Mouse (Mus musculus) kidney, embryonic 16.5 days (tissue): Measurements from ENCODE around the gene Pof1b. TPM values are rescaled to one million over a fixed set of nuclear protein-coding genes. Genes with fewer than 3 reads are reported as not detected.

Source experiments
- ATAC-seq: fragments of 200-750 bp; cut with Nextera tagmentation; 2 replicates; pipeline ENCODE4 v1.8.0; 2017; ENCODE audit warnings: moderate TSS enrichment; ENCODE audit not compliant: low FRiP score, low TSS enrichment
- H3K27ac ChIP-seq: fragments of 300-500 bp; sonication (generic); 2 replicates; pipeline ENCODE4 v1.5.1; 2014; ENCODE audit warnings: low read length
- H3K27me3 ChIP-seq: fragments of 300-500 bp; sonication (generic); 2 replicates; pipeline ENCODE4 v1.6.1; 2014; ENCODE audit warnings: low read length, control low read depth, mixed read lengths; ENCODE audit not compliant: insufficient read depth
- H3K36me3 ChIP-seq: fragments of 300-500 bp; sonication (generic); 2 replicates; pipeline ENCODE4 v1.6.1; 2014; ENCODE audit warnings: low read length, control low read depth, mixed read lengths; ENCODE audit not compliant: insufficient read depth
- H3K4me1 ChIP-seq: fragments of 300-500 bp; sonication (generic); 2 replicates; pipeline ENCODE4 v1.6.1; 2014; ENCODE audit warnings: low read length, control low read depth, mixed read lengths; ENCODE audit not compliant: insufficient read depth
- H3K4me2 ChIP-seq: fragments of 300-500 bp; sonication (generic); replicated peaks from 2 replicates; pipeline ENCODE4 v1.6.1; 2014; ENCODE audit warnings: low read depth, low read length
- H3K4me3 ChIP-seq: fragments of 300-500 bp; sonication (generic); 2 replicates; pipeline ENCODE4 v1.5.1; 2014; ENCODE audit warnings: mild to moderate bottlenecking, low read length
- H3K9ac ChIP-seq: fragments of 300-500 bp; sonication (generic); replicated peaks from 2 replicates; pipeline ENCODE4 v1.6.1; 2014; ENCODE audit warnings: low read length
- H3K9me3 ChIP-seq: fragments of 300-500 bp; sonication (generic); 2 replicates; pipeline ENCODE4 v1.6.1; 2016; ENCODE audit warnings: low read length, control low read depth
- WGBS: fragments of 180-500 bp; shearing (Covaris S2); extraction: QIAGEN DNeasy Blood & Tissue Kit; methylation state at CpG from one replicate; pipeline ENCODE4 v1.1.7; 2014; 5-methylcytosine and 5-hydroxymethylcytosine counted together
- polyA plus RNA-seq: library from polyadenylated mRNA; unstranded; fragments of >200 nt; fragmentation: Nextera tagmentation; extraction: Ambion mirVana; gene quantifications from 2 replicates; pipeline ENCODE4 v1.2.1, GENCODE M21; 2015

The Pof1b gene
- 0.61 and 0.62 TPM in 2 replicates for polyA plus RNA-seq

- H3K4me1 ChIP-seq: no peaks in the 10 kb centered on the region
- no peak within 1 kb of the TSS for H3K4me3 ChIP-seq
- 61% methylated on average over 5 of the region's 5 CpGs for WGBS
- H3K4me2 ChIP-seq: no peak within 1 kb of the TSS
- H3K27ac ChIP-seq: no peak within 1 kb of the TSS
- H3K9ac ChIP-seq: no peak within 1 kb of the TSS
- no peaks in the 10 kb centered on the region for H3K27me3 ChIP-seq
- H3K9me3 ChIP-seq: no peaks in the 10 kb centered on the region
- ATAC-seq: no peak
- no peaks in the 10 kb centered on the region for H3K36me3 ChIP-seq
Observed at GRCm38 (mm10) chrX:112698508-112698907, at the start of gene Pof1b. Gene Pof1b (minus strand): TSS chrX:112698651.

- no peak overlapping the region for H3K4me3 ChIP-seq
- H3K27me3 ChIP-seq: no peaks in the 10 kb centered on the region
- no peaks in the 10 kb centered on the region for H3K36me3 ChIP-seq
- no peak overlapping the region for H3K4me2 ChIP-seq
- H3K4me1 ChIP-seq: no peaks in the 10 kb centered on the region
- no peak for ATAC-seq
- no peak overlapping the region for H3K9ac ChIP-seq
- no peaks in the 10 kb centered on the region for H3K9me3 ChIP-seq
- no peak overlapping the region for H3K27ac ChIP-seq
Observed at GRCm38 (mm10) chrX:112716587-112716986, 18.1 kb upstream of the Pof1b start.

- no peak for ATAC-seq
- 54% methylated on average over 1 of the region's 1 CpGs for WGBS
- H3K27me3 ChIP-seq: no peaks in the 10 kb centered on the region
Observed at GRCm38 (mm10) chrX:112694392-112694791, 4.1 kb downstream of the Pof1b start.

GRCm38 (mm10) chrX:112680605-112681004 lies 17.8 kb downstream of the Pof1b start:
- Histone ChIP-seq H3K4me1 (no peaks in the 10 kb centered on the region), H3K4me3 (no peak overlapping the region), H3K4me2 (no peak overlapping the region), H3K27ac (no peak overlapping the region), H3K9ac (no peak overlapping the region), H3K36me3 (no peaks in the 10 kb centered on the region), H3K9me3 (no peaks in the 10 kb centered on the region), H3K27me3 (no peaks in the 10 kb centered on the region)
- WGBS: 82% methylated on average over 5 of the region's 5 CpGs
- ATAC-seq: no peak

More at GRCm38 (mm10) chrX:112694392-112694791, 4.1 kb downstream of the Pof1b start:
- Histone ChIP-seq H3K27ac (no peak overlapping the region), H3K4me3 (no peak overlapping the region), H3K9me3 (no peaks in the 10 kb centered on the region), H3K9ac (no peak overlapping the region), H3K4me2 (no peak overlapping the region), H3K4me1 (no peaks in the 10 kb centered on the region), H3K36me3 (no peaks in the 10 kb centered on the region)

GRCm38 (mm10) chrX:112675525-112675924 lies 22.9 kb downstream of the Pof1b start:
- no peaks in the 10 kb centered on the region for H3K4me1 ChIP-seq
- no peak overlapping the region for H3K9ac ChIP-seq
- WGBS: 39% methylated on average over 1 of the region's 1 CpGs
- H3K9me3 ChIP-seq: no peaks in the 10 kb centered on the region
- no peak overlapping the region for H3K4me3 ChIP-seq
- no peak overlapping the region for H3K27ac ChIP-seq
- H3K4me2 ChIP-seq: no peak overlapping the region
- no peaks in the 10 kb centered on the region for H3K27me3 ChIP-seq
- no peaks in the 10 kb centered on the region for H3K36me3 ChIP-seq
- ATAC-seq: no peak

GRCm38 (mm10) chrX:112601306-112602120 lies 96.9 kb downstream of the Pof1b start:
- ATAC-seq: peak; percentile 79
- no peaks in the 10 kb centered on the region for H3K4me1 ChIP-seq
- no peaks in the 10 kb centered on the region for H3K27me3 ChIP-seq
- WGBS: 24% methylated on average over 51 of the region's 81 CpGs
- H3K9ac ChIP-seq: peak overlapping the region; percentile 77
- peak overlapping the region; percentile 61 for H3K4me3 ChIP-seq
- H3K4me2 ChIP-seq: peak overlapping the region; percentile 55
- H3K27ac ChIP-seq: 0 out of 2 replicates have a peak overlapping the region, but pooled peaks have one; percentile 38
- H3K36me3 ChIP-seq: no peaks in the 10 kb centered on the region
- 0 out of 2 replicates have a peak, but pooled peaks cover 4% of the 10 kb centered on the region for H3K9me3 ChIP-seq

GRCm38 (mm10) chrX:112600511-112601305 lies 97.7 kb downstream of the Pof1b start, which contains the start of gene Zfp711:
Gene Zfp711 (plus strand): TSS chrX:112600526.
- Histone ChIP-seq H3K36me3 (no peaks in the 10 kb centered on the region), H3K27me3 (no peaks in the 10 kb centered on the region), H3K4me1 (no peaks in the 10 kb centered on the region), H3K9me3 (0 out of 2 replicates have a peak, but pooled peaks cover 4% of the 10 kb centered on the region), H3K27ac (0 out of 2 replicates have a peak within 1 kb of the TSS, but pooled peaks have one; percentile 38), H3K4me2 (peak within 1 kb of the TSS; percentile 55), H3K9ac (peak within 1 kb of the TSS; percentile 77), H3K4me3 (peak within 1 kb of the TSS; percentile 61)
- WGBS: 19% methylated on average over 65 of the region's 79 CpGs
- peak; percentile 97 for ATAC-seq

Other genes with a start within 250 kb of the Pof1b start
- not detected in 2 replicates for gene 2010106E10Rik, start 203.4 kb downstream of the Pof1b start, polyA plus RNA-seq
- gene Zfp711, start 98.1 kb downstream of the Pof1b start, polyA plus RNA-seq: 10.9 and 11.8 TPM in 2 replicates